Mouse (Mus musculus): ENCODE measurements around the gene Dclk1.

DNA sequence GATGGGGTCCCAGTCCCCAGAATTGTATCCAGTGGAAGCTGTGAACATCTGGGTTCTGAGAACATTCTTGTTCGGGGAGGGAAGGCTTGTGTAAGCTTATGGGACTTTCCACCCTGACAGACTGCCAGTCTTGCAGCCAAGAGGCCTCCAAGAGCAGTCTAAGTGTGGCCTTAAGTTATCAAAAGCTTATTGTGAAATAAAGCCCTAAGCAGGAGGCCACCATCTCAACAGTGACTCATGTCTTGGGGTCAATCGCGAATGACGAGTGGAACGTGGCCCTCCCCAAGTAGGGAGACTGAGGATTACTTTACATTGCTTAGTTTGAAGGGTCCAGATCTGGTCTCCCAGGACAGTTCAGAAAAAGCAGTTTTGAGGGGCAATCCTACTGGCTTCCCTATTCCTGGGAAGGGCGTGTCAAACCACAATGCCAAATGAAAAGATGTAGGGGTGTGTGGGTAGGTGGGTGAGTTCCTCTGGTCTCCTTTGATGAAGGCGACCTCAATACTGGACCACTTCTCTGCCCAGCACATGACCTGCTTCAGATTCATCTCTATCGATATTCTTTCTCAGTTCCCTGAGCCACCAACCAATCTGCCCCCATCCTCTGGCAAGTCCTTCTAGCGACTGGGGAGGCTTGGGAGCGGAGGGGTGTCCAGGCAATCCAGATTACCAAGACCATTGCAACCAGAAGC lies at the start of gene Dclk1:
- TF ChIP-seq CTCF (IDR thresholded peaks at IDR 0.05; ENCODE audit: borderline replicate concordance, insufficient read depth, low read length) (no peak), POLR2A (IDR thresholded peaks at IDR 0.05; ENCODE audit: low read depth, low read length) (no peak)
